Mouse (Mus musculus): ENCODE results near the gene Adsl. TPM values are rescaled to one million over a fixed set of nuclear protein-coding genes. Genes with fewer than 3 reads are reported as not detected.

Adsl gene
- total and polyA plus RNA-seq, 2 experiments = 26.7 to 30.5 TPM

GRCm38 (mm10) chr15:80949431-80949830 lies 1.1 kb downstream of the Adsl start:
- 67% methylated on average over 4 of the region's 4 CpGs for WGBS
- Histone ChIP-seq H3K27me3 (ENCODE audit: control insufficient read depth, insufficient read depth, low read length) (no peaks in the 10 kb centered on the region), H3K4me3 (ENCODE audit: insufficient read depth, low read depth, low read length) (no peak overlapping the region), H3K27ac (replicated peaks; ENCODE audit: insufficient read depth, low read depth, low read length) (no peak overlapping the region), H3K4me1 (ENCODE audit: control insufficient read depth, insufficient read depth, low read length) (peaks cover 2% of the 10 kb centered on the region; the same call in 1 of the 2 replicates), H3K36me3 (ENCODE audit: control insufficient read depth, insufficient read depth, low read length) (peaks cover 8% of the 10 kb centered on the region), H3K79me2 (ENCODE audit: control insufficient read depth, insufficient read depth, low read length) (peaks cover 14% of the 10 kb centered on the region; the same call in 1 of the 2 replicates), H3K9ac (ENCODE audit: low read depth, low read length) (no peak overlapping the region)
- DNase-seq (ENCODE audit: extremely low read depth, low read depth, low spot score) = no peak
- no peak for TF ChIP-seq CTCF (IDR thresholded peaks at IDR 0.05; ENCODE audit: low read depth, low read length)
- TF ChIP-seq POLR2A (IDR thresholded peaks at IDR 0.05; ENCODE audit: extremely low read depth, insufficient read depth, low read length) = no peak

GRCm38 (mm10) chr15:80950055-80950454 lies 1.8 kb downstream of the Adsl start:
- WGBS = 89% methylated on average over 7 of the region's 7 CpGs
- Histone ChIP-seq H3K4me3 (ENCODE audit: insufficient read depth, low read depth, low read length) (no peak overlapping the region), H3K4me1 (ENCODE audit: control insufficient read depth, insufficient read depth, low read length) (peaks cover 2% of the 10 kb centered on the region; the same call in 1 of the 2 replicates), H3K27ac (replicated peaks; ENCODE audit: insufficient read depth, low read depth, low read length) (no peak overlapping the region), H3K9ac (ENCODE audit: low read depth, low read length) (no peak overlapping the region), H3K27me3 (ENCODE audit: control insufficient read depth, insufficient read depth, low read length) (no peaks in the 10 kb centered on the region), H3K79me2 (ENCODE audit: control insufficient read depth, insufficient read depth, low read length) (peaks cover 14% of the 10 kb centered on the region; the same call in 1 of the 2 replicates), H3K36me3 (ENCODE audit: control insufficient read depth, insufficient read depth, low read length) (peaks cover 14% of the 10 kb centered on the region)
- TF ChIP-seq POLR2A (IDR thresholded peaks at IDR 0.05; ENCODE audit: extremely low read depth, insufficient read depth, low read length) (no peak), CTCF (IDR thresholded peaks at IDR 0.05; ENCODE audit: low read depth, low read length) (no peak)
- no peak for DNase-seq (ENCODE audit: extremely low read depth, low read depth, low spot score)

DNA sequence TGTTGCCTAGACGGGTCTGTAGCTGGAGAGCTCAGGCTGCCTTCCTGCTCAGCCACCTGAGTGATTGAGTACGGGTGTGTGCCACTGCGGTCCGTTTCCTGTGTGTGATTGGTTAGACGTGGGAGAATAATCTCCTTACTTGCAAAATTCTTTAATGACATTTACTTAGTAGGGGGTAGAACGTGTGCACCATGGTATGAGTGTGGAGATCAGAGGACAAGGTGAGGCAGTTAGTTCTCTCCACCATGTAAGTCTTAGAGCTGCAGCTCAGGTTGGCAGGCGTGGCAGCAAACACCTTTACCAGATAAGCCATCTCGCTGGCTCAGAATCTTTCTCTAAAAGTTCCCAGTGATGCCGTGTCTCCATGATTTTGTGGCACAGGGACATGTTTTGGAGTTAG lies 5.7 kb downstream of the Adsl start:
- Histone ChIP-seq H3K79me2 (ENCODE audit: control insufficient read depth, insufficient read depth, low read length) (peaks cover 8% of the 10 kb centered on the region; the same call in 1 of the 2 replicates), H3K36me3 (ENCODE audit: control insufficient read depth, insufficient read depth, low read length) (peaks cover 37% of the 10 kb centered on the region), H3K27ac (replicated peaks; ENCODE audit: insufficient read depth, low read depth, low read length) (no peak overlapping the region), H3K4me3 (ENCODE audit: insufficient read depth, low read depth, low read length) (no peak overlapping the region), H3K27me3 (ENCODE audit: control insufficient read depth, insufficient read depth, low read length) (no peaks in the 10 kb centered on the region), H3K4me1 (ENCODE audit: control insufficient read depth, insufficient read depth, low read length) (peaks cover under 1% of the 10 kb centered on the region; the same call in 1 of the 2 replicates), H3K9ac (ENCODE audit: low read depth, low read length) (no peak overlapping the region)
- no peak for TF ChIP-seq CTCF (IDR thresholded peaks at IDR 0.05; ENCODE audit: low read depth, low read length)
- TF ChIP-seq POLR2A (IDR thresholded peaks at IDR 0.05; ENCODE audit: extremely low read depth, insufficient read depth, low read length) = no peak
- no peak for DNase-seq (ENCODE audit: extremely low read depth, low read depth, low spot score)
- WGBS = 89% methylated on average over 9 of the region's 9 CpGs

- peaks cover 42% of the 10 kb centered on the region for H3K36me3 ChIP-seq (ENCODE audit: control insufficient read depth, insufficient read depth, low read length)
Observed at GRCm38 (mm10) chr15:80954861-80955260, 6.6 kb downstream of the Adsl start.

DNA sequence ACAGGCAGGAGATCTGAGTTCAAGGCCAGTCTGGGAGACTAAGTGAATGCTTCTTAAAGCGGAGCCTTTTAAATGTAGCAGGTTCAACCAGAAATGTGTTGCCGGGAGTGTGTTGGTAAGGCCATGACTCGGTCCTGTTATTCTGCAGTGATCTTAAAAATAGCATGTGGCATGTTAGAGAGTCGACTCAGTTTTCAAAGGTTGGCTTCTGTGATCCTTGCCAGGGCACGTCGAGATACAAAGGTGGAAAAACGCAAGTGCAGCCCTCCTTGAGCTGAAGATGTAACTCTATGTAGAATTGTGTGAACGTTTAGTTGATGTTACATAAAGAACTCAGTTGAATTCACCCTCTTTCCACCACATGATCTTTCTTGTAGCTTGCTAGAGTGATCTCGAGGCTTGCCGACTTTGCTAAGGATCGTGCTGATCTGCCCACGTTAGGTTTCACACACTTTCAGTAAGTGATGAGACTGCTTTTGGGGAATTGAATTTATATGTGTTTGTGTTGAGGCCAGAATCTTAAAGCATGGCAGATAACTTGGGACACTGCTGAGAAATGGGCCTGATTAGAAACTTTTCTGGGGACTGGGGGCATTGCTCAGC lies 7.6 kb downstream of the Adsl start:
- peaks cover 50% of the 10 kb centered on the region for H3K36me3 ChIP-seq (ENCODE audit: control insufficient read depth, insufficient read depth, low read length)
- TF ChIP-seq POLR2A (IDR thresholded peaks at IDR 0.05; ENCODE audit: extremely low read depth, insufficient read depth, low read length) (no peak), CTCF (IDR thresholded peaks at IDR 0.05; ENCODE audit: low read depth, low read length) (no peak)
- WGBS = 94% methylated on average over 12 of the region's 12 CpGs

More at GRCm38 (mm10) chr15:80954861-80955260, 6.6 kb downstream of the Adsl start:
- Histone ChIP-seq H3K9ac (ENCODE audit: low read depth, low read length) (no peak overlapping the region), H3K4me1 (ENCODE audit: control insufficient read depth, insufficient read depth, low read length) (no peaks in the 10 kb centered on the region), H3K27me3 (ENCODE audit: control insufficient read depth, insufficient read depth, low read length) (no peaks in the 10 kb centered on the region), H3K79me2 (ENCODE audit: control insufficient read depth, insufficient read depth, low read length) (peaks cover under 1% of the 10 kb centered on the region; the same call in 1 of the 2 replicates), H3K4me3 (ENCODE audit: insufficient read depth, low read depth, low read length) (no peak overlapping the region), H3K27ac (replicated peaks; ENCODE audit: insufficient read depth, low read depth, low read length) (no peak overlapping the region)
- 94% methylated on average over 3 of the region's 3 CpGs for WGBS
- TF ChIP-seq CTCF (IDR thresholded peaks at IDR 0.05; ENCODE audit: low read depth, low read length) = no peak
- no peak for TF ChIP-seq POLR2A (IDR thresholded peaks at IDR 0.05; ENCODE audit: extremely low read depth, insufficient read depth, low read length)
- DNase-seq (ENCODE audit: extremely low read depth, low read depth, low spot score) = no peak

GRCm38 (mm10) chr15:80969371-80969770 lies 21.1 kb downstream of the Adsl start:
- Histone ChIP-seq H3K4me3 (ENCODE audit: insufficient read depth, low read depth, low read length) (no peak overlapping the region), H3K27me3 (ENCODE audit: control insufficient read depth, insufficient read depth, low read length) (no peaks in the 10 kb centered on the region), H3K36me3 (ENCODE audit: control insufficient read depth, insufficient read depth, low read length) (peaks cover 26% of the 10 kb centered on the region; the same call in 1 of the 2 replicates), H3K27ac (replicated peaks; ENCODE audit: insufficient read depth, low read depth, low read length) (no peak overlapping the region), H3K9ac (ENCODE audit: low read depth, low read length) (no peak overlapping the region), H3K79me2 (ENCODE audit: control insufficient read depth, insufficient read depth, low read length) (no peaks in the 10 kb centered on the region), H3K4me1 (ENCODE audit: control insufficient read depth, insufficient read depth, low read length) (0 out of 2 replicates have a peak, but pooled peaks cover 2% of the 10 kb centered on the region)
- TF ChIP-seq POLR2A (IDR thresholded peaks at IDR 0.05; ENCODE audit: extremely low read depth, insufficient read depth, low read length) = no peak
- no peak for TF ChIP-seq CTCF (IDR thresholded peaks at IDR 0.05; ENCODE audit: low read depth, low read length)
- DNase-seq (ENCODE audit: extremely low read depth, low read depth, low spot score) = no peak
- 76% methylated on average over 1 of the region's 1 CpGs for WGBS

More for the DNA sequence above, 7.6 kb downstream of the Adsl start:
- no peak overlapping the region for H3K4me3 ChIP-seq (ENCODE audit: insufficient read depth, low read depth, low read length)
- no peaks in the 10 kb centered on the region for H3K27me3 ChIP-seq (ENCODE audit: control insufficient read depth, insufficient read depth, low read length)
- no peak for DNase-seq (ENCODE audit: extremely low read depth, low read depth, low spot score)
- H3K4me1 ChIP-seq (ENCODE audit: control insufficient read depth, insufficient read depth, low read length) = no peaks in the 10 kb centered on the region
- H3K9ac ChIP-seq (ENCODE audit: low read depth, low read length) = no peak overlapping the region
- H3K27ac ChIP-seq (replicated peaks; ENCODE audit: insufficient read depth, low read depth, low read length) = no peak overlapping the region
- no peaks in the 10 kb centered on the region; the same call in 1 of the 2 replicates for H3K79me2 ChIP-seq (ENCODE audit: control insufficient read depth, insufficient read depth, low read length)
